Mouse (Mus musculus) liver, adult 2 months (tissue): Measurements from ENCODE around the gene Zfp574.

Source experiments
- CTCF ChIP-seq: fragments of 200-500 bp; IDR thresholded peaks from 2 replicates; pipeline ENCODE4 v1.5.1; 2011; ENCODE audit warnings: low read depth, low read length, control low read depth
- POLR2A ChIP-seq: fragments of 200-500 bp; IDR thresholded peaks from 2 replicates; pipeline ENCODE4 v1.6.1; 2011; ENCODE audit warnings: low read length, control low read depth; ENCODE audit not compliant: insufficient read depth; ENCODE audit errors: extremely low read depth

DNA sequence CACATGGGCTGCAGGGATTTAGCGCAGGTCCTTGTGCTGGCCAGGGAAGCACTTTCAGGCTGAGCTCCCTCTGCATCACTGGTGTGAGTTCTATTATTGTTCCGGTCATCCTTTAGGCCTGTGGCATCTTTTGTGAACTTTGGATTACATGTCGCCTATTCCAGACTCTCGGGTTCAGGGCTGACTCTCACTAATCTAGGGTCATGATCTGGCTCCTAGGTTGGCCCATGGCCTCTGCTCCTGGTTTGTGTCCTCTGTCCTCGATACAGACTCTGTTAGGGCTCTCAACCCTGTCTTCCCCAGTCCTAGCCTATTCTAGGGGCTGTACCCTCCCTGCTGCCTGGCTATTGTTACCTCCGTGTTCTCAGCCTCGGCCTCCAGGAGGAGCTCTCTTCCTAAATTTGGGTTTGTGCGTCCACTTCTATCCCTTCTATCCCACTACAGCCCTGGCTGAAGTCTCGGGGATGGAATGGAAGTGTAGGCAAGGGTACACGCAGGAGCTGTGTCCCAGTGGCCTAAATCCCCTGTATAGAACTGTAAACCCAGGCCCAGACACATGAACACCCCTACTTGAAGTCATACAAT, 46.4 kb upstream of the Zfp574 start:
- TF ChIP-seq CTCF (peak; percentile 37), POLR2A (no peak)
